Mouse (Mus musculus) liver, embryonic 14.5 days (tissue): ENCODE data around the gene Man1c1.

ENCODE experiments used
- CTCF ChIP-seq: IDR thresholded peaks from 2 replicates; pipeline ENCODE4 v1.5.1; 2016; ENCODE audit warnings: antibody characterized with exemption, low read depth, control low read depth
- EP300 ChIP-seq: IDR thresholded peaks from 2 replicates; pipeline ENCODE4 v1.6.1; 2016; ENCODE audit warnings: antibody characterized with exemption, low read depth

GRCm38 (mm10) chr4:134620246-134620645 lies 83.8 kb downstream of the Man1c1 start:
- TF ChIP-seq CTCF (no peak), EP300 (no peak)
